Mouse (Mus musculus): ENCODE results near the gene Fyn. TPM values are rescaled to one million over a fixed set of nuclear protein-coding genes. Genes with fewer than 3 reads are reported as not detected.

Fyn gene
- total and polyA plus RNA-seq, 2 experiments = 4.4 to 5.6 TPM

GRCm38 (mm10) chr10:39550791-39551190 lies 182.1 kb downstream of the Fyn start:
- 91% methylated on average over 2 of the region's 2 CpGs for WGBS
- TF ChIP-seq POLR2A (IDR thresholded peaks at IDR 0.05; ENCODE audit: extremely low read depth, insufficient read depth, low read length) = no peak
- no peak for TF ChIP-seq CTCF (IDR thresholded peaks at IDR 0.05; ENCODE audit: low read depth, low read length)
- no peak overlapping the region for H3K4me3 ChIP-seq (ENCODE audit: insufficient read depth, low read depth, low read length)

GRCm38 (mm10) chr10:39551637-39552185 lies 183.1 kb downstream of the Fyn start:
- TF ChIP-seq POLR2A (IDR thresholded peaks at IDR 0.05; ENCODE audit: extremely low read depth, insufficient read depth, low read length) = no peak
- TF ChIP-seq CTCF (IDR thresholded peaks at IDR 0.05; ENCODE audit: low read depth, low read length) = no peak
- peaks cover 3% of the 10 kb centered on the region for H3K4me1 ChIP-seq (ENCODE audit: control insufficient read depth, insufficient read depth, low read length)
- H3K36me3 ChIP-seq (ENCODE audit: control insufficient read depth, insufficient read depth, low read length) = peaks cover 2% of the 10 kb centered on the region; the same call in 1 of the 2 replicates
- no peaks in the 10 kb centered on the region for H3K27me3 ChIP-seq (ENCODE audit: control insufficient read depth, insufficient read depth, low read length)
- no peak overlapping the region for H3K9ac ChIP-seq (ENCODE audit: low read depth, low read length)
- no peak for DNase-seq (ENCODE audit: extremely low read depth, low read depth, low spot score)
- H3K79me2 ChIP-seq (ENCODE audit: control insufficient read depth, insufficient read depth, low read length) = no peaks in the 10 kb centered on the region
- H3K4me3 ChIP-seq (ENCODE audit: insufficient read depth, low read depth, low read length) = no peak overlapping the region
- 95% methylated on average over 9 of the region's 9 CpGs for WGBS
- no peak overlapping the region for H3K27ac ChIP-seq (replicated peaks; ENCODE audit: insufficient read depth, low read depth, low read length)

More at GRCm38 (mm10) chr10:39550791-39551190, 182.1 kb downstream of the Fyn start:
- Histone ChIP-seq H3K27ac (replicated peaks; ENCODE audit: insufficient read depth, low read depth, low read length) (no peak overlapping the region), H3K27me3 (ENCODE audit: control insufficient read depth, insufficient read depth, low read length) (no peaks in the 10 kb centered on the region), H3K79me2 (ENCODE audit: control insufficient read depth, insufficient read depth, low read length) (no peaks in the 10 kb centered on the region), H3K9ac (ENCODE audit: low read depth, low read length) (no peak overlapping the region), H3K4me1 (ENCODE audit: control insufficient read depth, insufficient read depth, low read length) (peaks cover 3% of the 10 kb centered on the region), H3K36me3 (ENCODE audit: control insufficient read depth, insufficient read depth, low read length) (peaks cover 2% of the 10 kb centered on the region; the same call in 1 of the 2 replicates)
- DNase-seq (ENCODE audit: extremely low read depth, low read depth, low spot score) = no peak

- Histone ChIP-seq H3K79me2 (ENCODE audit: control insufficient read depth, insufficient read depth, low read length) (no peaks in the 10 kb centered on the region), H3K4me3 (ENCODE audit: insufficient read depth, low read depth, low read length) (no peak overlapping the region), H3K27me3 (ENCODE audit: control insufficient read depth, insufficient read depth, low read length) (no peaks in the 10 kb centered on the region), H3K36me3 (ENCODE audit: control insufficient read depth, insufficient read depth, low read length) (peaks cover 2% of the 10 kb centered on the region; the same call in 1 of the 2 replicates), H3K4me1 (ENCODE audit: control insufficient read depth, insufficient read depth, low read length) (peaks cover 3% of the 10 kb centered on the region), H3K9ac (ENCODE audit: low read depth, low read length) (no peak overlapping the region), H3K27ac (replicated peaks; ENCODE audit: insufficient read depth, low read depth, low read length) (no peak overlapping the region)
- no peak for TF ChIP-seq POLR2A (IDR thresholded peaks at IDR 0.05; ENCODE audit: extremely low read depth, insufficient read depth, low read length)
- TF ChIP-seq CTCF (IDR thresholded peaks at IDR 0.05; ENCODE audit: low read depth, low read length) = no peak
- 76% methylated on average over 6 of the region's 6 CpGs for WGBS
- DNase-seq (ENCODE audit: extremely low read depth, low read depth, low spot score) = no peak
Observed at GRCm38 (mm10) chr10:39552351-39552814, 183.7 kb downstream of the Fyn start.

- no peak for DNase-seq (ENCODE audit: extremely low read depth, low read depth, low spot score)
- WGBS = 85% methylated on average over 5 of the region's 5 CpGs
- no peak for TF ChIP-seq CTCF (IDR thresholded peaks at IDR 0.05; ENCODE audit: low read depth, low read length)
- TF ChIP-seq POLR2A (IDR thresholded peaks at IDR 0.05; ENCODE audit: extremely low read depth, insufficient read depth, low read length) = no peak
Observed at GRCm38 (mm10) chr10:39552903-39553302, 184.2 kb downstream of the Fyn start.

GRCm38 (mm10) chr10:39555289-39555715 lies 186.6 kb downstream of the Fyn start:
- no peak for DNase-seq (ENCODE audit: extremely low read depth, low read depth, low spot score)
- no peak for TF ChIP-seq POLR2A (IDR thresholded peaks at IDR 0.05; ENCODE audit: extremely low read depth, insufficient read depth, low read length)
- no peak for TF ChIP-seq CTCF (IDR thresholded peaks at IDR 0.05; ENCODE audit: low read depth, low read length)
- no peak overlapping the region for H3K9ac ChIP-seq (ENCODE audit: low read depth, low read length)
- no peaks in the 10 kb centered on the region for H3K4me1 ChIP-seq (ENCODE audit: control insufficient read depth, insufficient read depth, low read length)
- 62% methylated on average over 7 of the region's 7 CpGs for WGBS
- H3K4me3 ChIP-seq (ENCODE audit: insufficient read depth, low read depth, low read length) = no peak overlapping the region
- H3K36me3 ChIP-seq (ENCODE audit: control insufficient read depth, insufficient read depth, low read length) = peaks cover 2% of the 10 kb centered on the region; the same call in 1 of the 2 replicates
- H3K27me3 ChIP-seq (ENCODE audit: control insufficient read depth, insufficient read depth, low read length) = no peaks in the 10 kb centered on the region
- no peaks in the 10 kb centered on the region for H3K79me2 ChIP-seq (ENCODE audit: control insufficient read depth, insufficient read depth, low read length)
- H3K27ac ChIP-seq (replicated peaks; ENCODE audit: insufficient read depth, low read depth, low read length) = 0 out of 2 replicates have a peak overlapping the region, but pooled peaks have one; percentile 24

More at GRCm38 (mm10) chr10:39552903-39553302, 184.2 kb downstream of the Fyn start:
- Histone ChIP-seq H3K79me2 (ENCODE audit: control insufficient read depth, insufficient read depth, low read length) (no peaks in the 10 kb centered on the region), H3K36me3 (ENCODE audit: control insufficient read depth, insufficient read depth, low read length) (peaks cover 2% of the 10 kb centered on the region; the same call in 1 of the 2 replicates), H3K27me3 (ENCODE audit: control insufficient read depth, insufficient read depth, low read length) (no peaks in the 10 kb centered on the region), H3K4me1 (ENCODE audit: control insufficient read depth, insufficient read depth, low read length) (no peaks in the 10 kb centered on the region), H3K9ac (ENCODE audit: low read depth, low read length) (no peak overlapping the region), H3K27ac (replicated peaks; ENCODE audit: insufficient read depth, low read depth, low read length) (no peak overlapping the region), H3K4me3 (ENCODE audit: insufficient read depth, low read depth, low read length) (no peak overlapping the region)

GRCm38 (mm10) chr10:39555740-39556139 lies 187.1 kb downstream of the Fyn start:
- peaks cover 2% of the 10 kb centered on the region; the same call in 1 of the 2 replicates for H3K36me3 ChIP-seq (ENCODE audit: control insufficient read depth, insufficient read depth, low read length)
- no peaks in the 10 kb centered on the region for H3K79me2 ChIP-seq (ENCODE audit: control insufficient read depth, insufficient read depth, low read length)
- WGBS = 68% methylated on average over 5 of the region's 5 CpGs
- DNase-seq (ENCODE audit: extremely low read depth, low read depth, low spot score) = peak; percentile 3
- H3K27ac ChIP-seq (replicated peaks; ENCODE audit: insufficient read depth, low read depth, low read length) = no peak overlapping the region
- no peak for TF ChIP-seq POLR2A (IDR thresholded peaks at IDR 0.05; ENCODE audit: extremely low read depth, insufficient read depth, low read length)
- TF ChIP-seq CTCF (IDR thresholded peaks at IDR 0.05; ENCODE audit: low read depth, low read length) = 0 out of 2 replicates have a peak, but pooled peaks have one; percentile 14
- no peaks in the 10 kb centered on the region for H3K4me1 ChIP-seq (ENCODE audit: control insufficient read depth, insufficient read depth, low read length)
- H3K9ac ChIP-seq (ENCODE audit: low read depth, low read length) = no peak overlapping the region
- H3K27me3 ChIP-seq (ENCODE audit: control insufficient read depth, insufficient read depth, low read length) = no peaks in the 10 kb centered on the region
- no peak overlapping the region for H3K4me3 ChIP-seq (ENCODE audit: insufficient read depth, low read depth, low read length)
